Mouse (Mus musculus): ENCODE results near the gene Ginm1. TPM values are rescaled to one million over a fixed set of nuclear protein-coding genes. Genes with fewer than 3 reads are reported as not detected.

Ginm1 gene
- 205 and 321 TPM in 2 replicates for polyA plus RNA-seq (2015; fragmentation: Nextera tagmentation; extraction: Ambion mirVana)

DNA sequence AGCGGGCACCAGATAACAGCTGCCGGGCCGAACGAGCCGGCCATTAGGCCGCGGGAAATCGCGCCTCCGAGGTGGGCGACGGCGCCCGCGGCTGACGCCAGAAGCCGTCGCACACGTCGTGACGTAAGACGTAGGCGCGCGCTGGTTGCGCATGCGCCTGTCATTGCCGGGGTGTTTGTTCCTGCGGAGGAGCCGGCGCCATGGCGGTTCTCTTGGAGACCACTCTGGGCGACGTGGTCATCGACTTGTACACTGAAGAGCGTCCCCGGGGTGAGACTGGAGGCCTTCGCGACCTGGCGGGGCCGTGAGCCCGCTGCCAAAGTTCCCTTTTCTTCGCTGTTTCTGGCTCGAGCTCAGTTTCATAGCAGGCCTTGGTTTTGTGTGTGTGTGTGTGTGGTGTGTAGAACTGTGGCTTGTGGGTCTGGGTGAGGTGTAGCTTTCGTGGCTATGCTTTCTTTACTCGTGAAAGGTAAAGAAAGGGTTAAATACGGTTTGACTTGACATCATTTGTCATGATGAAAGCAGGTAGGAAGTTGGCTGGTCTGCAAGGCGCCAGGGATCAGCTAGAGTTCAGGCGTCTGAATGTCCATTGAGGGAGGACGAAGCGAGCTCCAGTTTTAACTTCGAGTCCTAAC is at the start of gene Ginm1, which contains the start of gene Ppil4:
Gene Ginm1, minus strand, starts transcription at position 74 of the 635 bp plus-strand sequence.
Gene Ppil4, plus strand, starts transcription at position 141 of the 635 bp plus-strand sequence.

DNA sequence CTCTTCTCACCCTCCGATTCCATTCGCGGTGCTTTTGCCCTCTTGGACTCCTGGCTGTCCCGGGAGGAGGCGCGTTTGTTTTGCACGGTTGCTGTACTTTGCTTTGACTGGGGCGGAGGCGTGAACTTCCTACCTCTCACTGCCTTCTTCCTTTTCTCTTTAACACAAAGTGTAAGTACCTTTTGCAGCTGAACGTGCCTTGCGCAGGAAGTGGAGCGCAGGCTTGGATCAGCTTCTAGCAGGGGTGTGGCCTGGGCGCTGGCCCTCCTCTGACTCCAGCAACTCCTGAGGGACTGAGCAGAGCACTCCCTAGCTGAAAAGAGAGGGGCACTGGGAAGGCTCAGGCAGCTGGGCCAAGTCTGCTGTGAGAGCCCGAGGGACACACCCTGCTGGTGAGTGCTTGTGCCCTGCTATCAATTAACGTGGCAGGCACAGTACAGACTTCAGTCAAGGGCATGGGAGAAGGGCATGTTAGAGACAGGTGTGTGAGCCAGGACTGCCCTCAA is 39.6 kb upstream of the Ginm1 start, which contains the start of gene Zc3h12d:
Gene Zc3h12d, plus strand, starts transcription at position 300 of the 506 bp plus-strand sequence.

DNA sequence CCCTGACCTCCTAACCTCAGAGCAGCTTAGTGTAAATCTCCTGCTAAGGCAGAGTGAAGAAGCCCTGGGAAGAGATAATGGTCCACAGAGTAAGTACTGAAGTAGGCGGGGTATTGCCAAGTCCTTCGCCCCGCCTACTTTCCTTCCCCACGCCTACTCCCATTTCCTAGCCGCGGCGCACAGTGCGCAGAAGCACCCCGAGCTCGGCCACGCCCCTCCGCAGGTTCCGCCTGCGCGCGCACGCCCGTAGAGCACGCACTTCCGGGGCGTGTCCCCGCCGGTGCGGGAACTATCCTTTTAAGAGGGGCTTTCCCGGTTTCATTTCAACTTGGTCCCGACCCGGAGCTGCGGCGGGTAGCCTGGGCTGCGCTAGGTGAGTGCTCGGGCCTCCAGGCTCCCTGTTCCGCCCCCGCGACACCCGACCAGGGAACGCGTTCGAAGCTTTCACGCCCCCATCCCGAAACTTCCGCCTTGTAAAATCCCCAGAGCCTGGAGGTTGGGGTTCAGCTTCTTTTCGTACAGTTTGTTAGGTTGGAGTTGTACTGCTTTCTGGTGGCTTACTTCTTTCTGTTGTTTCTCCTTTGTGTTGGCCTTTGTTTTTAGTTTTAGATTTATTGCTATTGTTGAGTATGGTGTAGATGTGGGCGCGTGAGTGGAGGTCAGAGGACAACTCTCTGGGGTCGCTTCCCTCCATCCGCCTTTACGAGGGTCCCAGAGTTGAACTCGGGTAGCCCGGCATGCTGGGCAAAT is 66.7 kb downstream of the Ginm1 start, which contains the start of gene Katna1:
Gene Katna1, plus strand, starts transcription at position 250 of the 750 bp plus-strand sequence.

Small RNA genes within 50 kb of the gene (microRNA-seq; reads per million reads assigned to microRNA genes)
- gene Mir5104 (ENCODE audit: borderline replicate concordance, insufficient number of aligned reads), result not detected

Other genes starting within 250 kb of the Ginm1 start
- gene Lrp11, start 203.0 kb downstream of the Ginm1 start, polyA plus RNA-seq (2015; fragmentation: Nextera tagmentation; extraction: Ambion mirVana), result 17.4 and 27.1 TPM in 2 replicates
- 24.4 and 27.2 TPM in 2 replicates for gene Nup43, start 125.3 kb downstream of the Ginm1 start, polyA plus RNA-seq (2015; fragmentation: Nextera tagmentation; extraction: Ambion mirVana)
- gene Pcmt1, start 111.7 kb downstream of the Ginm1 start, polyA plus RNA-seq (2015; fragmentation: Nextera tagmentation; extraction: Ambion mirVana), result 98.4 and 112 TPM in 2 replicates
- 4.7 and 4.8 TPM in 2 replicates for gene Lats1, start 111.6 kb downstream of the Ginm1 start, polyA plus RNA-seq (2015; fragmentation: Nextera tagmentation; extraction: Ambion mirVana)
- 29.4 and 37.7 TPM in 2 replicates for gene Katna1, start 66.8 kb downstream of the Ginm1 start, polyA plus RNA-seq (2015; fragmentation: Nextera tagmentation; extraction: Ambion mirVana)
- 19.2 and 26.1 TPM in 2 replicates for gene Ppil4, start 67 bp upstream of the Ginm1 start, polyA plus RNA-seq (2015; fragmentation: Nextera tagmentation; extraction: Ambion mirVana)
- gene Zc3h12d, start 39.6 kb upstream of the Ginm1 start, polyA plus RNA-seq (2015; fragmentation: Nextera tagmentation; extraction: Ambion mirVana), result 0.08 and 0.12 TPM in 2 replicates
- 11.9 and 12.3 TPM in 2 replicates for gene Tab2, start 163.4 kb upstream of the Ginm1 start, polyA plus RNA-seq (2015; fragmentation: Nextera tagmentation; extraction: Ambion mirVana)

Data from adrenal gland, postnatal 0 days (tissue).